Mouse (Mus musculus) skeletal muscle tissue, adult 2 months (tissue): ENCODE measurements around the gene Alppl2.
A peak's percentile ranks its signal among the peaks of the same experiment; 100 is the strongest.

Source experiments
- DNase-seq: peaks from one replicate; pipeline ENCODE4 v3.0.0-alpha.2; 2012; ENCODE audit warnings: low read depth, low spot score

Gene Alppl2

GRCm38 (mm10) chr1:87089828-87090227 lies at the start of gene Alppl2:
TSS of gene Alppl2 (minus strand) at chr1:87089928.
- no peak for DNase-seq

GRCm38 (mm10) chr1:87131803-87132202 lies 42.1 kb upstream of the Alppl2 start:
- no peak for DNase-seq

GRCm38 (mm10) chr1:87127206-87128030 lies 37.7 kb upstream of the Alppl2 start:
- DNase-seq, result no peak

GRCm38 (mm10) chr1:87124673-87125072 lies 34.9 kb upstream of the Alppl2 start, which contains the start of gene Akp3:
TSS of gene Akp3 (plus strand) at chr1:87124973.
- DNase-seq, result no peak

- no peak for DNase-seq
These were observed 25.1 kb upstream of the Alppl2 start for GRCm38 (mm10) chr1:87114784-87115183.

- DNase-seq, result peak; percentile 4
These were observed 22.1 kb upstream of the Alppl2 start for GRCm38 (mm10) chr1:87111719-87112354.

- DNase-seq, result no peak
These were observed 18.8 kb upstream of the Alppl2 start for GRCm38 (mm10) chr1:87108564-87108963.

- no peak for DNase-seq
These were observed 16.8 kb upstream of the Alppl2 start for GRCm38 (mm10) chr1:87106536-87106935.

GRCm38 (mm10) chr1:87103936-87104335 lies 14.2 kb upstream of the Alppl2 start:
- no peak for DNase-seq

- no peak for DNase-seq
These were observed 12.4 kb upstream of the Alppl2 start for GRCm38 (mm10) chr1:87102114-87102513.

GRCm38 (mm10) chr1:87101411-87101810 lies 11.7 kb upstream of the Alppl2 start, which contains the start of gene Alpi:
TSS of gene Alpi (minus strand) at chr1:87101606.
- no peak for DNase-seq

GRCm38 (mm10) chr1:87098358-87098975 lies 8.7 kb upstream of the Alppl2 start:
- peak; percentile 18 for DNase-seq

GRCm38 (mm10) chr1:87095642-87096041 lies 5.9 kb upstream of the Alppl2 start:
- no peak for DNase-seq

GRCm38 (mm10) chr1:87089251-87089650 lies 477 bp downstream of the Alppl2 start:
- no peak for DNase-seq

- DNase-seq, result no peak
These were observed 2.8 kb downstream of the Alppl2 start for GRCm38 (mm10) chr1:87086964-87087363.

GRCm38 (mm10) chr1:87086196-87086595 lies 3.5 kb downstream of the Alppl2 start:
- peak; percentile 25 for DNase-seq

GRCm38 (mm10) chr1:87073776-87074175 lies 16.0 kb downstream of the Alppl2 start:
- DNase-seq, result peak; percentile 17

- DNase-seq, result no peak
These were observed 19.0 kb downstream of the Alppl2 start for GRCm38 (mm10) chr1:87070720-87071119.

GRCm38 (mm10) chr1:87060913-87061312 lies 28.8 kb downstream of the Alppl2 start:
- DNase-seq, result no peak

- DNase-seq, result no peak
These were observed 30.6 kb downstream of the Alppl2 start for GRCm38 (mm10) chr1:87059042-87059665.

GRCm38 (mm10) chr1:87057075-87057474 lies 32.7 kb downstream of the Alppl2 start:
- DNase-seq, result no peak

GRCm38 (mm10) chr1:87051369-87051768 lies 38.4 kb downstream of the Alppl2 start:
- no peak for DNase-seq
